Mouse (Mus musculus): ENCODE data around the gene Gm8914.
"Not testable (repeated sequence)": the region's sequence is repeated elsewhere in the genome, so short reads cannot be mapped to it uniquely, and the experiment has no call there.

Gm8914 gene

DNA sequence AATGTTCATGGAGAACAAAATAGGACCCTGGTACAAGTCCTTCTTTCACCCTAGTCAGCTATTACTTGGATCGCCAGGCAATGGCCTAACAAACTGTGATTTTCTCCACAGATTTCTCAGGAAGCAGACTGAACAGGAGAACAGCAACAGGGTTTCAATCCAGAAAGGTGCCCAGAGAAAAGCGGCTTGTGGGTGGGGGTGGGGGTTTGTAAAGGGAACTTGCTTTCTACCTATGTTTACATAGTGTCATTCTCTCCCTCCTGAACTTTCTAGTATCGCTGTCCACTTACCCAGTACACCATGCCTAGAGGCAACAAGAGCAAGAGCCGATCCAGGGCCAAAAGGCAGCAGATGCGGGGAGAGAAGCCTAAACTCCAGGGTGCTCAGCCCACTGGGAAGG, at the start of gene Gm8914:
TSS of gene Gm8914 (plus strand) at position 301 of the 400 bp plus-strand sequence.
- not testable (repeated sequence) for DNase-seq (ENCODE audit: low spot score)

Data from testis, postnatal 10 days (tissue).